Mouse (Mus musculus) thymus, adult 18-20 months (tissue): ENCODE results near the gene Epb41.

Experiments used
- DNase-seq, 2 experiments: peaks; one replicate each; pipeline ENCODE4 v3.0.0; 2022; ENCODE audit warnings: mixed read lengths in 2 of 2

The Epb41 gene

GRCm38 (mm10) chr4:131919506-131920140 lies 155.5 kb downstream of the Epb41 start:
- no peak for DNase-seq

- no peak for DNase-seq
These were observed 156.2 kb downstream of the Epb41 start for GRCm38 (mm10) chr4:131918711-131919500.

GRCm38 (mm10) chr4:131918026-131918533 lies 157.0 kb downstream of the Epb41 start:
- DNase-seq: no peak

- DNase-seq: no peak
These were observed 158.0 kb downstream of the Epb41 start for GRCm38 (mm10) chr4:131917010-131917555.

- DNase-seq: peak; percentile 49 to 55
These were observed 158.7 kb downstream of the Epb41 start for GRCm38 (mm10) chr4:131916425-131916824.

- DNase-seq: no peak
These were observed 159.2 kb downstream of the Epb41 start for GRCm38 (mm10) chr4:131915821-131916328.

- DNase-seq: no peak
These were observed 160.1 kb downstream of the Epb41 start for GRCm38 (mm10) chr4:131914891-131915469.

- DNase-seq: no peak
These were observed 161.0 kb downstream of the Epb41 start for GRCm38 (mm10) chr4:131914046-131914643.

GRCm38 (mm10) chr4:131913526-131913925 lies 161.6 kb downstream of the Epb41 start:
- no peak for DNase-seq

GRCm38 (mm10) chr4:131911521-131911920 lies 163.6 kb downstream of the Epb41 start:
- DNase-seq: no peak

- no peak for DNase-seq
These were observed 164.7 kb downstream of the Epb41 start for GRCm38 (mm10) chr4:131910237-131910994.

GRCm38 (mm10) chr4:131907912-131908311 lies 167.2 kb downstream of the Epb41 start:
- no peak for DNase-seq

- no peak for DNase-seq
These were observed 168.7 kb downstream of the Epb41 start for GRCm38 (mm10) chr4:131906423-131906822.

- no peak for DNase-seq
These were observed 170.6 kb downstream of the Epb41 start for GRCm38 (mm10) chr4:131904478-131904877.

- DNase-seq: no peak
These were observed 174.0 kb downstream of the Epb41 start for GRCm38 (mm10) chr4:131901090-131901489.

GRCm38 (mm10) chr4:131899180-131899554 lies 176.0 kb downstream of the Epb41 start:
- no peak for DNase-seq

- no peak for DNase-seq
These were observed 176.5 kb downstream of the Epb41 start for GRCm38 (mm10) chr4:131898503-131899179.

- DNase-seq: no peak
These were observed 177.3 kb downstream of the Epb41 start for GRCm38 (mm10) chr4:131897787-131898186.

GRCm38 (mm10) chr4:131897109-131897508 lies 178.0 kb downstream of the Epb41 start:
- DNase-seq: no peak

GRCm38 (mm10) chr4:131890692-131891091 lies 184.4 kb downstream of the Epb41 start:
- DNase-seq: no peak

- no peak for DNase-seq
These were observed 186.6 kb downstream of the Epb41 start for GRCm38 (mm10) chr4:131888564-131888963.
